Mouse (Mus musculus) embryonic facial prominence, embryonic 14.5 days (tissue): ENCODE results near the gene Ttll5. TPM values are rescaled to one million over a fixed set of nuclear protein-coding genes. Genes with fewer than 3 reads are reported as not detected.

Source experiments
- ATAC-seq: fragments of 200-750 bp; cut with Nextera tagmentation; 2 replicates; pipeline ENCODE4 v1.8.0; 2017; ENCODE audit warnings: low read depth, moderate number of reproducible peaks, moderate TSS enrichment
- DNase-seq: peaks from one replicate; pipeline ENCODE4 v3.0.0-alpha.2; 2015; ENCODE audit warnings: low spot score
- H3K27ac ChIP-seq: fragments of 300-500 bp; sonication (generic); replicated peaks from 2 replicates; pipeline ENCODE4 v1.5.1; 2014; ENCODE audit warnings: low read depth, mild to moderate bottlenecking, low read length, moderate library complexity
- H3K27me3 ChIP-seq: fragments of 300-500 bp; sonication (generic); replicated peaks from 2 replicates; pipeline ENCODE4 v1.6.1; 2014; ENCODE audit warnings: low read length; ENCODE audit not compliant: control insufficient read depth, insufficient read depth
- H3K36me3 ChIP-seq: fragments of 300-500 bp; sonication (generic); 2 replicates; pipeline ENCODE4 v1.6.1; 2014; ENCODE audit warnings: low read length, mixed read lengths; ENCODE audit not compliant: control insufficient read depth, insufficient read depth
- H3K4me1 ChIP-seq: fragments of 300-500 bp; sonication (generic); 2 replicates; pipeline ENCODE4 v1.6.1; 2014; ENCODE audit warnings: antibody characterized with exemption, low read length; ENCODE audit not compliant: control insufficient read depth, insufficient read depth
- H3K4me2 ChIP-seq: fragments of 300-500 bp; sonication (generic); 2 replicates; pipeline ENCODE4 v1.6.1; 2014; ENCODE audit warnings: low read depth, mild to moderate bottlenecking, low read length, moderate library complexity, mixed read lengths
- H3K4me3 ChIP-seq: fragments of 300-500 bp; sonication (generic); 2 replicates; pipeline ENCODE4 v1.5.1; 2014; ENCODE audit warnings: low read depth, mild to moderate bottlenecking, low read length
- H3K9ac ChIP-seq: fragments of 300-500 bp; sonication (generic); 2 replicates; pipeline ENCODE4 v1.6.1; 2014; ENCODE audit warnings: low read depth, mild to moderate bottlenecking, low read length, moderate library complexity, mixed read lengths
- H3K9me3 ChIP-seq: fragments of 300-500 bp; sonication (generic); 2 replicates; pipeline ENCODE4 v1.6.1; 2016; ENCODE audit warnings: low read length; ENCODE audit not compliant: control insufficient read depth
- WGBS: fragments of 180-500 bp; shearing (Covaris S2); extraction: QIAGEN DNeasy Blood & Tissue Kit; methylation state at CpG from one replicate; pipeline ENCODE4 v1.1.7; 2014; 5-methylcytosine and 5-hydroxymethylcytosine counted together
- polyA plus RNA-seq: library from polyadenylated mRNA; unstranded; fragments of >200 nt; fragmentation: Nextera tagmentation; extraction: Ambion mirVana; gene quantifications from 2 replicates; pipeline ENCODE4 v1.2.1, GENCODE M21; 2014

The Ttll5 gene
- polyA plus RNA-seq, 1 experiment from 2014 or later: 12.4 TPM

DNA sequence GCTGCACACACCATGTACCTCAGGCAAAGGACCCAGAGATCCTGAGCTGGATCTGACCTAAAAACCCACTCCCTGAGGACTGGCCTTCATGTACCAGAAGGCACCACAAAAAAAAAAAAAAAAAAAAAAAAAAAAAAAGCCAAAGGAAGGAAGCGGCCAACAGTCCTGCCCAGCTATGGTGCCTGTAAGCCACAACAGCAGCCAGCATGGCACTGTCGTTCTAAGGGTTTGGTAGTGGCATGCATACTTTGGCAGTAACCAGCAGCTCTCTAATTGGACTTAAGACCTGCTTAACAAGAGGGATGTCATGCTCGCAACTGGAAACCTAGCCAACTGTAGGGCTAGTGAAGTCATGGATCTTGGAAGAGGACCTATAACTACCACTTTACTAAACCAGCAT lies 120.0 kb downstream of the Ttll5 start:
- Histone ChIP-seq H3K36me3 (no peaks in the 10 kb centered on the region), H3K27ac (no peak overlapping the region), H3K9me3 (0 out of 2 replicates have a peak, but pooled peaks cover 3% of the 10 kb centered on the region), H3K4me3 (no peak overlapping the region), H3K27me3 (no peaks in the 10 kb centered on the region), H3K4me2 (no peak overlapping the region), H3K4me1 (no peaks in the 10 kb centered on the region), H3K9ac (no peak overlapping the region)
- WGBS: 84% methylated on average over 3 of the region's 3 CpGs
- ATAC-seq (no peak), DNase-seq (no peak)

- Histone ChIP-seq H3K27ac (no peak overlapping the region), H3K9ac (no peak overlapping the region), H3K4me1 (no peaks in the 10 kb centered on the region), H3K4me2 (no peak overlapping the region), H3K9me3 (no peaks in the 10 kb centered on the region), H3K27me3 (no peaks in the 10 kb centered on the region), H3K36me3 (peaks cover 4% of the 10 kb centered on the region; the same call in 1 of the 2 replicates), H3K4me3 (no peak overlapping the region)
- 84% methylated on average over 4 of the region's 4 CpGs for WGBS
- ATAC-seq (no peak), DNase-seq (no peak)
Observed at GRCm38 (mm10) chr12:85947161-85947560, 122.7 kb downstream of the Ttll5 start.

DNA sequence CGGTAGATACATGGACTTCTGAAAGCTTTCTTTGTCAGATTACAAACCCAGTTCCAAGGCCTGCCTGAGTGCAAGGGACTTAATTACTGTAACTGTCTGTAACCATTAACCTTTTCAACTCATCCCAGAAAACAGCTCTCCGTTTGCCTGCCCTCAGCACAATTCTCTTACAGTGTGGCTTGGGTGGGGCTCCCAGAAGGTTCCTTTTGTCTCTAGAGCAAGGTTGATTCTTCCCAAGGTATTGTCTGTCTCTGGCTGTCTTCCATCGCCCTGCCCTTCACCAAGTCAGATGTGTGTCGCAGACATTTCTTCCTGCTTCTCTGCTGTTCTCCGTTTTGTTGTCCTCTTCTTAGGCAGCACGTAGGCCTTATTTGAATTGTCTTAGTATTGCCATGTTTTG lies 125.2 kb downstream of the Ttll5 start:
- Histone ChIP-seq H3K27me3 (no peaks in the 10 kb centered on the region), H3K4me1 (no peaks in the 10 kb centered on the region), H3K9ac (no peak overlapping the region), H3K4me2 (no peak overlapping the region), H3K36me3 (peaks cover 7% of the 10 kb centered on the region; the same call in 1 of the 2 replicates), H3K4me3 (no peak overlapping the region), H3K9me3 (no peaks in the 10 kb centered on the region), H3K27ac (no peak overlapping the region)
- 77% methylated on average over 6 of the region's 6 CpGs for WGBS
- no peak for ATAC-seq
- DNase-seq: no peak

- Histone ChIP-seq H3K4me1 (no peaks in the 10 kb centered on the region), H3K36me3 (peaks cover 7% of the 10 kb centered on the region; the same call in 1 of the 2 replicates), H3K9ac (no peak overlapping the region), H3K4me3 (no peak overlapping the region), H3K4me2 (no peak overlapping the region), H3K9me3 (no peaks in the 10 kb centered on the region), H3K27me3 (no peaks in the 10 kb centered on the region), H3K27ac (no peak overlapping the region)
- WGBS: 65% methylated on average over 6 of the region's 6 CpGs
- DNase-seq (no peak), ATAC-seq (no peak)
Observed at GRCm38 (mm10) chr12:85950371-85950770, 125.9 kb downstream of the Ttll5 start.

GRCm38 (mm10) chr12:85951036-85951435 lies 126.6 kb downstream of the Ttll5 start:
- H3K9ac ChIP-seq: no peak overlapping the region
- DNase-seq: no peak

DNA sequence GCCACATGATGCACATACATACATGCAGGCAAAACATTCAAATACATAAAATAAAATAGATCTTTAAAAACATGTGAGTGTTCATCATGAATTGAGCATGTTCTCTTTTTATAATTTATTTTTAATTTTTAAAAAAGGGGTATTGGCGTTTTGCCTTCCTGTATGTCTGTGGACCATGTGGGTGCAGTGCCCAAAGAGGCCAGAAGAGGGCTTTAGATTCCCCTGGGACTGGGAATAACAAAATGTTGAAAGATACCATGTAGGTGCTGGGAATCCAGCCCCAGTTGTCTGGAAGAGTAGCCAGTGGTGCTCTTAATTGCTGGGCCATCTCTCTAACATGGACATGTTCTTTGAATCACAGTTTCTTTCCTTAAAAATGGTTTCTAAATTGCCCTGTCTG lies 127.4 kb downstream of the Ttll5 start:
- peaks cover 7% of the 10 kb centered on the region; the same call in 1 of the 2 replicates for H3K36me3 ChIP-seq
- no peak overlapping the region for H3K4me2 ChIP-seq
- H3K27me3 ChIP-seq: no peaks in the 10 kb centered on the region
- WGBS: 94% methylated on average over 1 of the region's 1 CpGs
- DNase-seq: no peak
- no peak overlapping the region for H3K27ac ChIP-seq
- no peak for ATAC-seq
- H3K9ac ChIP-seq: no peak overlapping the region
- H3K4me3 ChIP-seq: no peak overlapping the region
- no peaks in the 10 kb centered on the region for H3K9me3 ChIP-seq
- H3K4me1 ChIP-seq: no peaks in the 10 kb centered on the region

More at GRCm38 (mm10) chr12:85951036-85951435, 126.6 kb downstream of the Ttll5 start:
- ATAC-seq: no peak
- H3K4me1 ChIP-seq: no peaks in the 10 kb centered on the region
- H3K36me3 ChIP-seq: peaks cover 7% of the 10 kb centered on the region; the same call in 1 of the 2 replicates
- no peaks in the 10 kb centered on the region for H3K9me3 ChIP-seq
- no peaks in the 10 kb centered on the region for H3K27me3 ChIP-seq
- no peak overlapping the region for H3K4me2 ChIP-seq
- H3K4me3 ChIP-seq: no peak overlapping the region
- H3K27ac ChIP-seq: no peak overlapping the region
- 87% methylated on average over 4 of the region's 4 CpGs for WGBS

GRCm38 (mm10) chr12:85952349-85952748 lies 127.9 kb downstream of the Ttll5 start:
- ATAC-seq (no peak), DNase-seq (no peak)
- Histone ChIP-seq H3K27ac (no peak overlapping the region), H3K9me3 (no peaks in the 10 kb centered on the region), H3K4me2 (no peak overlapping the region), H3K4me1 (no peaks in the 10 kb centered on the region), H3K4me3 (no peak overlapping the region), H3K36me3 (peaks cover 7% of the 10 kb centered on the region; the same call in 1 of the 2 replicates), H3K27me3 (no peaks in the 10 kb centered on the region), H3K9ac (no peak overlapping the region)
- 88% methylated on average over 5 of the region's 5 CpGs for WGBS

GRCm38 (mm10) chr12:85954167-85954566 lies 129.7 kb downstream of the Ttll5 start:
- Histone ChIP-seq H3K4me2 (no peak overlapping the region), H3K27ac (no peak overlapping the region), H3K27me3 (no peaks in the 10 kb centered on the region), H3K36me3 (peaks cover 7% of the 10 kb centered on the region), H3K4me1 (peaks cover 5% of the 10 kb centered on the region; the same call in 1 of the 2 replicates), H3K9ac (no peak overlapping the region), H3K9me3 (no peaks in the 10 kb centered on the region), H3K4me3 (no peak overlapping the region)
- DNase-seq (no peak), ATAC-seq (no peak)
- 80% methylated on average over 3 of the region's 3 CpGs for WGBS

GRCm38 (mm10) chr12:85955062-85955461 lies 130.6 kb downstream of the Ttll5 start:
- Histone ChIP-seq H3K4me1 (peaks cover 10% of the 10 kb centered on the region), H3K4me3 (no peak overlapping the region), H3K4me2 (no peak overlapping the region), H3K9me3 (no peaks in the 10 kb centered on the region), H3K27ac (no peak overlapping the region), H3K36me3 (peaks cover 7% of the 10 kb centered on the region), H3K9ac (no peak overlapping the region), H3K27me3 (no peaks in the 10 kb centered on the region)
- WGBS: 67% methylated on average over 8 of the region's 8 CpGs
- ATAC-seq (no peak), DNase-seq (no peak)
